Mouse (Mus musculus): ENCODE data around the gene Ptprm. TPM values are rescaled to one million over a fixed set of nuclear protein-coding genes. Genes with fewer than 3 reads are reported as not detected.

Ptprm gene
- total and polyA plus RNA-seq, 3 experiments, result not detected

DNA sequence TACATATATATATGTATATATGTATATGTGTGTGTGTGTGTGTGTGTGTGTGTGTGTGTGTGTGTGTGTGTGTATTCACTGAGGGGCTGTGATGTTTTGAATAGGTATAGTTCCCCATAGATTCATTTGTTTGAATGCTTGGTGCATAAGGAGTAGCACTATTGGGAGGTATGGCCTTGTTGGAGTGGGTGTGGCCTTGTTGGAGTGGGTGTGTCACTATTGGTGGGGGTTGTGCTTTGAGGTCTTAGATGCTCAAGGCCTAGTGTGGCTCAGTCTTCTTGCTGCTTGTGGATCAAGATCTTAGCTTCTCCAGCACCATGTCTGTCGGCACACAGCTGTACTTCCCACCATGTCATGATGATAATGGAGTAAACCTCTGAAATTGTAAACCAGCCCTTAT, 138.9 kb downstream of the Ptprm start:
- no peak for DNase-seq (ENCODE audit: low read depth, low spot score)
- Histone ChIP-seq H3K9ac (ENCODE audit: control insufficient read depth, low read depth, low read length, poor library complexity, severe bottlenecking) (no peak overlapping the region), H3K79me2 (ENCODE audit: control insufficient read depth, insufficient read depth, low read length, poor library complexity) (no peaks in the 10 kb centered on the region), H3K27me3 (ENCODE audit: control insufficient read depth in 1 of 2, insufficient read depth in 2 of 2, low read length in 2 of 2) (no peaks in the 10 kb centered on the region), H3K36me3 (ENCODE audit: control insufficient read depth in 1 of 2, insufficient read depth in 2 of 2, low read length in 2 of 2) (no peaks in the 10 kb centered on the region), H3K4me3 (ENCODE audit: control insufficient read depth in 1 of 2, insufficient read depth in 1 of 2, low read depth in 2 of 2, low read length in 2 of 2) (no peak overlapping the region), H3K27ac (ENCODE audit: control insufficient read depth, low read depth, low read length) (no peak overlapping the region), H3K9me3 (replicated peaks; ENCODE audit: insufficient read depth, low read length) (no peaks in the 10 kb centered on the region), H3K4me1 (ENCODE audit: control insufficient read depth in 1 of 2, insufficient read depth in 2 of 2, low read length in 2 of 2) (no peaks in the 10 kb centered on the region)
- TF ChIP-seq MYC (IDR thresholded peaks at IDR 0.05; ENCODE audit: low read depth, low read length) (no peak), ZMIZ1 (IDR thresholded peaks at IDR 0.05; ENCODE audit: low read depth, low read length) (no peak), RCOR1 (IDR thresholded peaks at IDR 0.05; ENCODE audit: low read depth, low read length) (no peak), CTCF (IDR thresholded peaks at IDR 0.05 in 2 of 3, conservative IDR thresholded peaks at IDR 0.05 in 1 of 3; ENCODE audit: control insufficient read depth in 1 of 3, insufficient read depth in 1 of 3, low read depth in 2 of 3, low read length in 3 of 3, poor library complexity in 1 of 3, severe bottlenecking in 1 of 3) (no peak), E2F4 (IDR thresholded peaks at IDR 0.05; ENCODE audit: borderline replicate concordance, low read depth, low read length) (no peak), GATA1 (IDR thresholded peaks at IDR 0.05; ENCODE audit: low read depth, low read length) (no peak), EP300 (IDR thresholded peaks at IDR 0.05; ENCODE audit: low read depth in 1 of 2, low read length in 2 of 2) (no peak), POLR2AphosphoS2 (IDR thresholded peaks at IDR 0.05; ENCODE audit: low read length) (no peak), NELFE (IDR thresholded peaks at IDR 0.05; ENCODE audit: low read depth, low read length) (no peak), TBP (IDR thresholded peaks at IDR 0.05; ENCODE audit: low read depth, low read length) (no peak), SMC3 (IDR thresholded peaks at IDR 0.05; ENCODE audit: low read depth, low read length) (no peak)

DNA sequence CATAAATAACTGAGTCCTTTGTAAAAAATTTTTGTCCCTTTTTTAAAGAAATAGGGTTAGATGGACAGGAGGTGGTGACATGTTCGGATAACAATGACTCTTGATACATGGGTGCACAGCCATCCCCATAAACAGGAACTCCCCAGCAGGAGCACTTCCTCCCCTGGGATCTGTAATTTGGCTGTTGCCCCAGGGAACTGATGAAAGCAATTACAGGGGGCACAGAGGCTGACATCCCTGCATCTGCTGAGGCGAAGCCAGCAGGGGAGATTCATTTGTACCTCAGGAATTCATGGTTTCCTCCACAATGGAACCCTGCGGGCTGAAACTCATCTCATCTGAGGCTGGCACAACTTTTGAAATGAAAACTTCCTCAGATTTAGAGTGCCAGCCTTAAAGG, 140.5 kb downstream of the Ptprm start:
- H3K9me3 ChIP-seq (replicated peaks; ENCODE audit: insufficient read depth, low read length), result no peaks in the 10 kb centered on the region
- no peak overlapping the region for H3K9ac ChIP-seq (ENCODE audit: control insufficient read depth, low read depth, low read length, poor library complexity, severe bottlenecking)
- no peaks in the 10 kb centered on the region for H3K27me3 ChIP-seq (ENCODE audit: control insufficient read depth in 1 of 2, insufficient read depth in 2 of 2, low read length in 2 of 2)
- H3K36me3 ChIP-seq (ENCODE audit: control insufficient read depth in 1 of 2, insufficient read depth in 2 of 2, low read length in 2 of 2), result no peaks in the 10 kb centered on the region
- no peak overlapping the region for H3K27ac ChIP-seq (ENCODE audit: control insufficient read depth, low read depth, low read length)
- TF ChIP-seq MXI1 (IDR thresholded peaks at IDR 0.05; ENCODE audit: low read depth, low read length), result no peak
- TF ChIP-seq KAT2A (conservative IDR thresholded peaks at IDR 0.05; ENCODE audit: low read depth, low read length), result no peak
- no peak for TF ChIP-seq POLR2AphosphoS2 (IDR thresholded peaks at IDR 0.05; ENCODE audit: low read length)
- no peak for TF ChIP-seq JUND (IDR thresholded peaks at IDR 0.05; ENCODE audit: low read depth, low read length)
- no peak for TF ChIP-seq ETS1 (IDR thresholded peaks at IDR 0.05; ENCODE audit: low read depth, low read length)
- no peak for TF ChIP-seq CHD1 (IDR thresholded peaks at IDR 0.05; ENCODE audit: low read depth, low read length)
- no peak for TF ChIP-seq SIN3A (IDR thresholded peaks at IDR 0.05; ENCODE audit: low read length)
- TF ChIP-seq HCFC1 (IDR thresholded peaks at IDR 0.05; ENCODE audit: low read depth, low read length), result no peak
- no peak for TF ChIP-seq MEF2A (IDR thresholded peaks at IDR 0.05; ENCODE audit: extremely low read depth, insufficient replicate concordance, low read depth, low read length, poor library complexity, severe bottlenecking)
- no peak for TF ChIP-seq RAD21 (IDR thresholded peaks at IDR 0.05; ENCODE audit: low read depth, low read length)
- TF ChIP-seq CTCF (IDR thresholded peaks at IDR 0.05 in 2 of 3, conservative IDR thresholded peaks at IDR 0.05 in 1 of 3; ENCODE audit: control insufficient read depth in 1 of 3, insufficient read depth in 1 of 3, low read depth in 2 of 3, low read length in 3 of 3, poor library complexity in 1 of 3, severe bottlenecking in 1 of 3), result no peak
- no peak for TF ChIP-seq POLR2AphosphoS5 (IDR thresholded peaks at IDR 0.05; ENCODE audit: borderline replicate concordance, low read depth, low read length)
- TF ChIP-seq GATA1 (IDR thresholded peaks at IDR 0.05; ENCODE audit: low read depth, low read length), result no peak
- no peak for TF ChIP-seq BHLHE40 (IDR thresholded peaks at IDR 0.05; ENCODE audit: borderline replicate concordance, low read depth, low read length)
- no peak for TF ChIP-seq NELFE (IDR thresholded peaks at IDR 0.05; ENCODE audit: low read depth, low read length)
- TF ChIP-seq UBTF (IDR thresholded peaks at IDR 0.05; ENCODE audit: borderline replicate concordance, insufficient read depth, low read depth, low read length), result no peak
- TF ChIP-seq USF1 (IDR thresholded peaks at IDR 0.05; ENCODE audit: low read depth, low read length), result no peak
- H3K4me3 ChIP-seq (ENCODE audit: control insufficient read depth in 1 of 2, insufficient read depth in 1 of 2, low read depth in 2 of 2, low read length in 2 of 2), result no peak overlapping the region
- H3K79me2 ChIP-seq (ENCODE audit: control insufficient read depth, insufficient read depth, low read length, poor library complexity), result no peaks in the 10 kb centered on the region
- no peak for DNase-seq (ENCODE audit: low read depth, low spot score)
- H3K4me1 ChIP-seq (ENCODE audit: control insufficient read depth in 1 of 2, insufficient read depth in 2 of 2, low read length in 2 of 2), result no peaks in the 10 kb centered on the region
